Mouse (Mus musculus) MEL (cell line): Measurements from ENCODE around the gene Apobec2. TPM values are rescaled to one million over a fixed set of nuclear protein-coding genes. Genes with fewer than 3 reads are reported as not detected.
A peak's percentile ranks its signal among the peaks of the same experiment; 100 is the strongest.

Experiments
- DNase-seq: peaks from one replicate; pipeline ENCODE4 v3.0.0; 2011; ENCODE audit warnings: low read depth, low spot score
- H3K27ac ChIP-seq: 2 replicates; pipeline ENCODE4 v1.5.1; 2012; ENCODE audit warnings: low read depth, mild to moderate bottlenecking, control low read depth, low read length, moderate library complexity; ENCODE audit not compliant: control insufficient read depth
- H3K27me3 ChIP-seq, 2 experiments: fragments of 150-350 bp in 1 of 2; sonication (generic) in 1 of 2; 2 replicates each; pipeline ENCODE4 v1.6.1; 2012; ENCODE audit warnings: low read length in 2 of 2, mild to moderate bottlenecking in 2 of 2, improper control_type of control experiment in 1 of 2, moderate library complexity in 1 of 2; ENCODE audit not compliant: insufficient read depth in 2 of 2, control insufficient read depth in 1 of 2
- H3K36me3 ChIP-seq, 2 experiments: 2 replicates each; pipeline ENCODE4 v1.6.1; 2012 to 2014; ENCODE audit warnings: low read length in 2 of 2, improper control_type of control experiment in 1 of 2, inconsistent platforms in 1 of 2, mild to moderate bottlenecking in 1 of 2; ENCODE audit not compliant: insufficient read depth in 2 of 2, control insufficient read depth in 1 of 2
- H3K4me1 ChIP-seq, 2 experiments: fragments of 150-350 bp in 1 of 2; sonication (generic) in 1 of 2; 2 replicates each; pipeline ENCODE4 v1.6.1; 2012; ENCODE audit warnings: low read length in 2 of 2, improper control_type of control experiment in 1 of 2, mild to moderate bottlenecking in 1 of 2; ENCODE audit not compliant: insufficient read depth in 2 of 2, control insufficient read depth in 1 of 2
- H3K4me3 ChIP-seq, 2 experiments: fragments of 150-350 bp in 1 of 2; sonication (generic) in 1 of 2; 2 replicates each; pipeline ENCODE4 v1.5.1; 2012; ENCODE audit warnings: low read depth in 2 of 2, low read length in 2 of 2, mild to moderate bottlenecking in 2 of 2, moderate library complexity in 2 of 2, control low read depth in 1 of 2, improper control_type of control experiment in 1 of 2; ENCODE audit not compliant: control insufficient read depth in 1 of 2, insufficient read depth in 1 of 2
- H3K79me2 ChIP-seq: 2 replicates; pipeline ENCODE4 v1.6.1; 2012; ENCODE audit warnings: mild to moderate bottlenecking, low read length, moderate library complexity; ENCODE audit not compliant: control insufficient read depth, poor library complexity, insufficient read depth
- H3K9ac ChIP-seq: 2 replicates; pipeline ENCODE4 v1.6.1; 2012; ENCODE audit warnings: low read depth, mild to moderate bottlenecking, control low read depth, low read length, moderate library complexity; ENCODE audit not compliant: control insufficient read depth, poor library complexity, severe bottlenecking
- H3K9me3 ChIP-seq: fragments of 150-350 bp; sonication (generic); replicated peaks from 2 replicates; pipeline ENCODE4 v1.6.1; 2012; ENCODE audit warnings: mild to moderate bottlenecking, low read length, improper control_type of control experiment, moderate library complexity; ENCODE audit not compliant: insufficient read depth
- CHD1 ChIP-seq: IDR thresholded peaks from 2 replicates; pipeline ENCODE4 v1.6.1; 2012; ENCODE audit warnings: low read depth, mild to moderate bottlenecking, inconsistent platforms, low read length, improper control_type of control experiment
- CHD2 ChIP-seq: IDR thresholded peaks from 2 replicates; pipeline ENCODE4 v1.6.1; 2011; ENCODE audit warnings: low read length, improper control_type of control experiment
- E2F4 ChIP-seq: IDR thresholded peaks from 2 replicates; pipeline ENCODE4 v1.6.1; 2011; ENCODE audit warnings: low read depth, low read length, improper control_type of control experiment, borderline replicate concordance
- ELF1 ChIP-seq: IDR thresholded peaks from 2 replicates; pipeline ENCODE4 v1.6.1; 2014; ENCODE audit warnings: low read depth, mild to moderate bottlenecking, inconsistent platforms, low read length, improper control_type of control experiment, moderate library complexity
- EP300 ChIP-seq, 2 experiments: IDR thresholded peaks; 2 replicates each; pipeline ENCODE4 v1.6.1; 2011; ENCODE audit warnings: improper control_type of control experiment in 2 of 2, low read length in 2 of 2, low read depth in 1 of 2, mild to moderate bottlenecking in 1 of 2
- ETS1 ChIP-seq: IDR thresholded peaks from 2 replicates; pipeline ENCODE4 v1.6.1; 2012; ENCODE audit warnings: low read depth, mild to moderate bottlenecking, inconsistent platforms, low read length, improper control_type of control experiment, moderate library complexity
- GABPA ChIP-seq: IDR thresholded peaks from 2 replicates; pipeline ENCODE4 v1.6.1; 2012; ENCODE audit warnings: low read depth, mild to moderate bottlenecking, inconsistent platforms, low read length, improper control_type of control experiment, moderate library complexity
- MAFK ChIP-seq: IDR thresholded peaks from 2 replicates; pipeline ENCODE4 v1.6.1; 2011; ENCODE audit warnings: low read depth, mild to moderate bottlenecking, low read length, improper control_type of control experiment, borderline replicate concordance
- MAX ChIP-seq: IDR thresholded peaks from 2 replicates; pipeline ENCODE4 v1.6.1; 2011; ENCODE audit warnings: low read length, improper control_type of control experiment
- MAZ ChIP-seq: IDR thresholded peaks from 2 replicates; pipeline ENCODE4 v1.6.1; 2012; ENCODE audit warnings: low read depth, mild to moderate bottlenecking, inconsistent platforms, low read length, improper control_type of control experiment
- MXI1 ChIP-seq: IDR thresholded peaks from 2 replicates; pipeline ENCODE4 v1.6.1; 2011; ENCODE audit warnings: mild to moderate bottlenecking, low read depth, low read length, improper control_type of control experiment
- MYB ChIP-seq: IDR thresholded peaks from 2 replicates; pipeline ENCODE4 v1.6.1; 2011; ENCODE audit warnings: mild to moderate bottlenecking, low read depth, low read length, improper control_type of control experiment
- MYC ChIP-seq: IDR thresholded peaks from 2 replicates; pipeline ENCODE4 v1.6.1; 2011; ENCODE audit warnings: low read depth, mild to moderate bottlenecking, low read length, improper control_type of control experiment, moderate library complexity
- NELFE ChIP-seq: IDR thresholded peaks from 2 replicates; pipeline ENCODE4 v1.6.1; 2011; ENCODE audit warnings: low read depth, low read length, improper control_type of control experiment
- NRF1 ChIP-seq: IDR thresholded peaks from 2 replicates; pipeline ENCODE4 v1.6.1; 2014; ENCODE audit warnings: low read depth, mild to moderate bottlenecking, inconsistent platforms, low read length, improper control_type of control experiment, moderate library complexity; ENCODE audit not compliant: poor library complexity, insufficient read depth, severe bottlenecking
- POLR2A ChIP-seq, 2 experiments: IDR thresholded peaks; 2 replicates each; pipeline ENCODE4 v1.6.1; 2011 to 2012; ENCODE audit warnings: low read length in 2 of 2, mild to moderate bottlenecking in 2 of 2, control low read depth in 1 of 2, improper control_type of control experiment in 1 of 2, low read depth in 1 of 2, moderate library complexity in 1 of 2; ENCODE audit not compliant: control insufficient read depth in 1 of 2, insufficient read depth in 1 of 2, poor library complexity in 1 of 2
- POLR2AphosphoS2 ChIP-seq: IDR thresholded peaks from 2 replicates; pipeline ENCODE4 v1.6.1; 2011; ENCODE audit warnings: low read length, improper control_type of control experiment
- POLR2AphosphoS5 ChIP-seq: IDR thresholded peaks from 2 replicates; pipeline ENCODE4 v1.6.1; 2012; ENCODE audit warnings: low read depth, borderline replicate concordance, mild to moderate bottlenecking, inconsistent platforms, low read length, moderate library complexity, mixed read lengths
- RAD21 ChIP-seq: IDR thresholded peaks from 2 replicates; pipeline ENCODE4 v1.6.1; 2011; ENCODE audit warnings: mild to moderate bottlenecking, low read depth, low read length, improper control_type of control experiment
- RCOR1 ChIP-seq: IDR thresholded peaks from 2 replicates; pipeline ENCODE4 v1.6.1; 2012; ENCODE audit warnings: low read depth, mild to moderate bottlenecking, inconsistent platforms, low read length, improper control_type of control experiment
- SIN3A ChIP-seq: IDR thresholded peaks from 2 replicates; pipeline ENCODE4 v1.6.1; 2012; ENCODE audit warnings: low read length, improper control_type of control experiment, inconsistent platforms
- TAL1 ChIP-seq: IDR thresholded peaks from 2 replicates; pipeline ENCODE4 v1.6.1; 2012; ENCODE audit warnings: mild to moderate bottlenecking, inconsistent platforms, low read length, moderate library complexity, mixed read lengths
- TBP ChIP-seq: IDR thresholded peaks from 2 replicates; pipeline ENCODE4 v1.8.0; 2011; ENCODE audit warnings: low read depth, low read length, improper control_type of control experiment
- TCF12 ChIP-seq: IDR thresholded peaks from 2 replicates; pipeline ENCODE4 v1.6.1; 2014; ENCODE audit warnings: low read depth, mild to moderate bottlenecking, inconsistent platforms, low read length, improper control_type of control experiment, moderate library complexity
- USF1 ChIP-seq: IDR thresholded peaks from 2 replicates; pipeline ENCODE4 v1.6.1; 2014; ENCODE audit warnings: low read depth, mild to moderate bottlenecking, inconsistent platforms, low read length, improper control_type of control experiment, moderate library complexity
- USF2 ChIP-seq, 2 experiments: IDR thresholded peaks; 2 replicates each; pipeline ENCODE4 v1.6.1; 2011 to 2012; ENCODE audit warnings: improper control_type of control experiment in 2 of 2, low read length in 2 of 2, borderline replicate concordance in 1 of 2, inconsistent platforms in 1 of 2, low read depth in 1 of 2, mild to moderate bottlenecking in 1 of 2; ENCODE audit not compliant: insufficient read depth in 1 of 2
- ZC3H11A ChIP-seq: IDR thresholded peaks from 2 replicates; pipeline ENCODE4 v1.6.1; 2012; ENCODE audit warnings: low read depth, mild to moderate bottlenecking, inconsistent platforms, low read length, improper control_type of control experiment
- ZKSCAN1 ChIP-seq: IDR thresholded peaks from 2 replicates; pipeline ENCODE4 v1.6.1; 2012; ENCODE audit warnings: low read depth, mild to moderate bottlenecking, inconsistent platforms, low read length, improper control_type of control experiment, moderate library complexity
- ZNF384 ChIP-seq: IDR thresholded peaks from 2 replicates; pipeline ENCODE4 v1.6.1; 2012; ENCODE audit warnings: low read depth, mild to moderate bottlenecking, inconsistent platforms, low read length, improper control_type of control experiment
- polyA plus RNA-seq, 2 experiments: library from polyadenylated mRNA; stranded (reverse) in 1 of 2; unstranded in 1 of 2; fragments of >175 nt in 1 of 2; fragments of >200 nt in 1 of 2; gene quantifications; 2 replicates each; pipeline versions ENCODE4 v1.2.1 to v1.2.4; 2012; ENCODE audit warnings: low replicate concordance in 2 of 2, low read depth in 1 of 2; ENCODE audit not compliant: insufficient read length in 2 of 2, insufficient read depth in 1 of 2, missing spikeins in 1 of 2
- total RNA-seq: library from RNA; depleted of rRNA; stranded (reverse); fragments of 300-350 nt; gene quantifications from 2 replicates; pipeline ENCODE4 v1.2.3, GENCODE M21; 2012

The Apobec2 gene
- total and polyA plus RNA-seq, 3 experiments = 0.19 to 0.42 TPM; not detected in 1

DNA sequence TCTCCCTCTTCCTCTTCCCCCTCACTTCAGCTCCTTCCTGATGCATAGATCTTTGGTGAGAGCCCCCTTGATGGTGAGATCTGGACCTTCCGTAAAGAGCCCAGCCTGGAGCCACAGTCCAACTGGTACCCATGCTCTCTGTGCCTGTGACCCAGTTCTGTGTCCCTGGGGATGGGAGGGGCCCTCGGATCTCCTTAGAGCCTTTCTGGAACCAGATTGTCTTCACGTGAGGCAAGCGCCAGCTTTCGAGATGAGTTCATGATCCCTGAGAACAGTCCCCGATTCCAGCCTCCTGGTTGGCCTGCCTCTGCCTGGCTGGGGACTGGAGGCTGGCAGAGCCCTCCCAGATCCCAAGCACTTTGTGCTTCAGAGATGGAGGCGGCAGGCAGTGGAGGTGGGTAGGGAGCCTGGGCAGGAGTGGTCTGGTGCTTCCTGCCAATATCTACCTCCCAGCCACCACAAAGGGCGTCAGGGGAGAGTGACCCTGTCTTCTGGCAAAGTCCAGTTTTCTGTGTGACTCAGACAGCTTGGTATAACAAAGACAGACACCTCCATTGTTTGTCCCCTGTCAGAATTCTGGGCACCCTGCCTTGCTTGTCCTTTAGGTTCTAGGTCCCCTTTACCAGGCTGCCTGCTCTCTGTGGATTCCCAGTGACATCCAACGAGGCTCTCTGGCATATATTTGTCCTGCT, 19.2 kb upstream of the Apobec2 start:
- H3K9me3 ChIP-seq = no peaks in the 10 kb centered on the region
- H3K36me3 ChIP-seq = peaks cover 0 to 21% of the 10 kb centered on the region in 2 experiments; a peak in 2 of 4 replicates
- DNase-seq = no peak
- TF ChIP-seq POLR2A (IDR thresholded peaks at IDR 0.05; ENCODE audit: control insufficient read depth in 1 of 2, insufficient read depth in 1 of 2, low read depth in 1 of 2, low read length in 2 of 2, poor library complexity in 1 of 2) = no peak
- TF ChIP-seq TAL1 = no peak
- TF ChIP-seq MAX = 0 out of 2 replicates have a peak, but pooled peaks have one; percentile 0
- no peak for TF ChIP-seq CHD1
- H3K4me1 ChIP-seq = peaks cover 2 to 43% of the 10 kb centered on the region in 2 experiments; a peak in 3 of 4 replicates
- peak overlapping the region; percentile 69 to 71 for H3K4me3 ChIP-seq
- H3K27me3 ChIP-seq = no peaks in the 10 kb centered on the region
- H3K79me2 ChIP-seq = no peaks in the 10 kb centered on the region; the same call in none of the 2 replicates
- H3K9ac ChIP-seq = peak overlapping the region; percentile 67
- H3K27ac ChIP-seq = peak overlapping the region; percentile 90

DNA sequence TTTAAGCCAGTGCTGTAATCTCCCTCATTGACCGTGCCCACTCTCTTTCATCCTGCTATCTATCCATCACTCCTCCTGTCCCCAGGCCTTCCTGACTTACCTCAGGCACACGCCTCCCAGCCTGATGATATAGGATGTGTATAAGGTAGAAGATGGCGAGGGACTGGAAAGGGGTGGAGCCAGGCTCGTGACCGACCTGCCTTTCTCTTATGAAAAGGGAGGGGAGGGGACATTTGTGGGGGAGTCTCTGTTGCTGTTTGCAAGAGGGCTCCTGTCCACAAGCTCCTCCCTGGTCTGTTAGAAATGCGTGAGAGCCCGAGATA, 18.6 kb upstream of the Apobec2 start, which contains the start of gene Tspo2:
Gene Tspo2, minus strand, starts transcription at position 170 of the 323 bp plus-strand sequence.
- Histone ChIP-seq H3K27me3 (no peaks in the 10 kb centered on the region), H3K79me2 (no peaks in the 10 kb centered on the region; the same call in none of the 2 replicates), H3K27ac (peak within 1 kb of the TSS; percentile 90), H3K9me3 (no peaks in the 10 kb centered on the region), H3K36me3 (peaks cover 0 to 21% of the 10 kb centered on the region in 2 experiments; a peak in 2 of 4 replicates), H3K4me3 (peak within 1 kb of the TSS; percentile 69 to 71), H3K9ac (peak within 1 kb of the TSS; percentile 67), H3K4me1 (peaks cover 2 to 39% of the 10 kb centered on the region in 2 experiments; a peak in 3 of 4 replicates)
- peak; percentile 88 for DNase-seq
- no peak for TF ChIP-seq RCOR1
- TF ChIP-seq MAX = 0 out of 2 replicates have a peak, but pooled peaks have one; percentile 11
- no peak for TF ChIP-seq GABPA
- TF ChIP-seq ELF1 = no peak; the same call in 1 of the 2 replicates
- 0 out of 2 replicates have a peak, but pooled peaks have one; percentile 18 for TF ChIP-seq MAZ
- TF ChIP-seq TCF12 = 0 out of 2 replicates have a peak, but pooled peaks have one; percentile 17
- TF ChIP-seq ETS1 = peak; percentile 31; the same call in 1 of the 2 replicates
- no peak for TF ChIP-seq MYC
- TF ChIP-seq POLR2AphosphoS5 = no peak
- no peak; the same call in 1 of the 2 replicates for TF ChIP-seq TBP
- TF ChIP-seq ZNF384 = no peak
- TF ChIP-seq NELFE = peak; percentile 55; the same call in 1 of the 2 replicates
- no peak for TF ChIP-seq ZKSCAN1
- 0 out of 4 replicates have a peak, but pooled peaks of 1 of the 2 experiments have one; percentile 4 for TF ChIP-seq EP300 (IDR thresholded peaks at IDR 0.05; ENCODE audit: low read depth in 1 of 2, low read length in 2 of 2)
- TF ChIP-seq USF1 = peak; percentile 66
- no peak; the same call in 1 of the 2 replicates for TF ChIP-seq POLR2AphosphoS2
- no peak for TF ChIP-seq CHD2
- TF ChIP-seq CHD1 = no peak
- no peak for TF ChIP-seq MYB
- TF ChIP-seq POLR2A (IDR thresholded peaks at IDR 0.05; ENCODE audit: control insufficient read depth in 1 of 2, insufficient read depth in 1 of 2, low read depth in 1 of 2, low read length in 2 of 2, poor library complexity in 1 of 2) = peak in 1 of 2 experiments; percentile 59; a peak in 3 of 4 replicates
- no peak for TF ChIP-seq USF2 (IDR thresholded peaks at IDR 0.05; ENCODE audit: borderline replicate concordance in 1 of 2, insufficient read depth in 1 of 2, low read depth in 1 of 2, low read length in 2 of 2)
- TF ChIP-seq E2F4 = no peak
- no peak for TF ChIP-seq MAFK
- no peak for TF ChIP-seq RAD21
- TF ChIP-seq NRF1 = no peak
- TF ChIP-seq SIN3A = no peak; the same call in 1 of the 2 replicates
- no peak for TF ChIP-seq ZC3H11A
- peak; percentile 70 for TF ChIP-seq MXI1
